Mouse (Mus musculus) retina, adult 2 months (tissue): ENCODE measurements around the gene Snw1.

ENCODE experiments used
- DNase-seq: peaks from one replicate; pipeline ENCODE4 v3.0.0-alpha.2; 2012; ENCODE audit warnings: low read depth, low spot score

Snw1 gene

DNA sequence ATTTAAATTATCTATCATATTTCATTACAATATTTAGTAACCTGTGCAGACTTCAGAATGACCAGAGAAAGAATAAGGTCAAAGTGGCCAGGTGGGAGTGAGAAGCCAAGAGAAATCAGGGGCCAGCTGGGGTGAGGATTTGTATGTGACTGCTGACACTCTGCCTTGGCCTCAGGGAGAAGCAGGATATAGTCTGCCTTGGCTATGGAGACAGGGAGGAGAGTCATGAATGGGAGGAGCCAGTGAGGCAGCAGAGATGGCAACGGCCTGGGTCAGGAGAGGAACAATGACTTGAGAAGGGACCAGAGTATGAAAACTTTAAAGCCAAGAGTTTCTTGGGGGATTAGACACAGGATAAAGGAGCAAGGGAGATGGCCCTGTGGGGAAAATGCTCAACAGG, 48.4 kb downstream of the Snw1 start:
- DNase-seq = no peak

DNA sequence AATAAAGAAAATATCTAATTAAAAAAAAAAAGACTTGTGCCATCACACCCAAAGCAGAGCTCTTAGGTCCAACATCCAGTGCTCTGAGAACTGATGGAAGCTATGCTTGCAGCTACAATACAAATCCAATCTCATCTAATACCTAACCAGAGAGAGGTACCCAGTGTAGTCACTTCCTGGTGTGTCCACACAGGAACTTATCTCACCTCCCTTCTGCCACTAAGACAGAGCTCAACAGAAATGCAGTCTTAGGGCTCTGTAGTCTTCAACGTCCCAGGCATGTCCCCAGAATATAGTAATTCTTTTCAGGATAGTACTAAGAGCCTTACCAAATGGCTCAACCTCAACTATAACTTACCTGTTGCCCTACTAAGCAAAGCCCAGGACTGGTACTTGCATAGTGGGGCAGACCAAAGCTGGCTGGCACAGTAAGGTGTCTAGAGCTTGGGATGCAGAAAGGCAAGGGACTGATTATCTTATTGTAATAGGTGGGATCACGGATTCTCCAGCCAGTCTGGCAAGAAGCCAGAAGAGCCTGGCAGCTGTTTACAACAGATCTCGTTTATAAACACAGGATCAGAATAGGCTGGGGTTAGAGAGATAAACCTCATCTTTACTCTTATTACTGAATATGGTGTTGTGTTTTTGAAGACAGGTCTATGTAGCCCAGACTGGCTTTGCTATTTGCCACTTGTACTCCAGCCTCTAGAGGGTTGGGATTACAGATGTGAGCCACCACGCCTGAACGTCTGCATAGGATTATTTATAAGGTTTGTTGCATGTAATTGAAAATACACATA, 50.2 kb downstream of the Snw1 start:
- DNase-seq = no peak

DNA sequence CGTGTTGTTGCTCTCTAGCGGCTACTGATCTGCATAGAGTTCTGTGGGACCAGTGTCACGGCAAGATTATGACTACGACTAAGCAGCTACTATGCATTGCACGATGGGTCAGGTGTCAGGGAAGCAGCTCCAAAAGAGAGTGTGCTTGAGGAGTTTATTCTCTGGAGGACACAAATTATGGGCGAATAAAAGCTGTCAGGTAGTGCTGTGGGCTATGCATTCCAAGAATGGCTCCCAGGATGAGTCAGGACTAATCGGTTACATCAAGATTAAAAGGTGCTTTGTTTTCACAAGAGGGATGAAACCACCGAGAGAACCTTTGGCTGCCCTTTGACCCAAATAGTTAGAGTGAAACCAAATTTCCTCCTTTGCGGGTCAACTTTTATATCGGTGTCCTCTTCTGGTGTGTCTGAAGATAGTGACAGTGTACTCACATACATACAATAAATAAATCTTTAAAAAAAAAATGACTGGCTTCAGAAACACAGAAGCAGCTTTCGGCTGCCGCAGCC, 52.0 kb downstream of the Snw1 start:
- no peak for DNase-seq

DNA sequence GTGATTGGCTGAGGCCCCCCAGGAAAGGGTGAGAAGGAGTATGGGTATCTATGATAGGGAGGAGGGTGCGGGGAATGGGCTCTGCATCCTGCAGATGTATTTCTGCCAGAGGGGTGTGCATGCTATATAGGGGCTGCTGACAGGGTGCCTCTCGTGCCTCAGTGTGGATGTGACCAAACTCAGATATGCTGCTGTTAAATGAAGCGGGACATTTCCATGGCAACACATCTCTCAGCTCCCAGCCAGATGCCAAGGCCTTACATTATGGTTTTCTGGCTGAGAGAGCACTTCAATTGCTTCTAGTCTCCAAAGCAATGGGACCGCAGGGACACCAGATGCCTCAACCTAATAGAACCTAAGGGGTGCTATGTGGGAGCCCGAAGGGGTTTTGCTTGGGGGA, 53.2 kb downstream of the Snw1 start:
- DNase-seq = no peak

DNA sequence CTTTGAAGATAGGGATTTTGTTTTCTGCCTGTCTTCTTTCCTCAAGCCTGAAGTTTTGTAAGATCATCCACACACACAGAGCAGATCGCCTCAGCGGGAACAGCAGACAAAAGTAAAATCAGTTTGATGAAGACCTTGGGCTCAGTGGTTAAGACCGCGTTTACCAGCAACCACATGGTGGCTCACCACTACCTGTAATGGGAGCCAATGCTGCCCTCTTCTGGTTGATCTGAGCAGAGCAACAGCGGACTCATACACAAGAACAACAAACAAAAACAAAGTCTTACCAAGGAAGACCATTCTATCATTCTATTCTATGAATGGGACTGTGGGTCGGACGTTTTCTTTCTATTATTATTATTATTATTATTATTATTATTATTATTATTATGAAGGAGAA, 55.4 kb downstream of the Snw1 start:
- DNase-seq = no peak

DNA sequence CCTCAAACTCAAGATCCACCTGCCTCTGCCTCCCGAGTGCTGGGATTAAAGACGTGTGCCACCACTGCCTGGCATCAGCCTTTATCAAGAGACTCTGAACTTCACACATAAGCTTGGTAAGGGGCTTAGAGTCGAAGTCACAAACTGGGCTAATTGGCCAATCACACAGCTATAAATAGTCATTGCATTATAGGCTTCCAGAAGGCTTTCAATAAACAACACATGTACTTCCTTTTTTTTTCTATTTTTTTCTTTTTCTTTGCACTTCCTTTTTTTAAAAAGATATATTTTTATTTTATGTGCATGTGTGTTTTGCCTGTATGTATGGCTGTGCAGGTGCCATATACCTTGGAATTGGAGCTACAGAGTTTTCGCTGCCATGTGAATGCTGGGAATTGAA, 56.7 kb downstream of the Snw1 start:
- DNase-seq = no peak

DNA sequence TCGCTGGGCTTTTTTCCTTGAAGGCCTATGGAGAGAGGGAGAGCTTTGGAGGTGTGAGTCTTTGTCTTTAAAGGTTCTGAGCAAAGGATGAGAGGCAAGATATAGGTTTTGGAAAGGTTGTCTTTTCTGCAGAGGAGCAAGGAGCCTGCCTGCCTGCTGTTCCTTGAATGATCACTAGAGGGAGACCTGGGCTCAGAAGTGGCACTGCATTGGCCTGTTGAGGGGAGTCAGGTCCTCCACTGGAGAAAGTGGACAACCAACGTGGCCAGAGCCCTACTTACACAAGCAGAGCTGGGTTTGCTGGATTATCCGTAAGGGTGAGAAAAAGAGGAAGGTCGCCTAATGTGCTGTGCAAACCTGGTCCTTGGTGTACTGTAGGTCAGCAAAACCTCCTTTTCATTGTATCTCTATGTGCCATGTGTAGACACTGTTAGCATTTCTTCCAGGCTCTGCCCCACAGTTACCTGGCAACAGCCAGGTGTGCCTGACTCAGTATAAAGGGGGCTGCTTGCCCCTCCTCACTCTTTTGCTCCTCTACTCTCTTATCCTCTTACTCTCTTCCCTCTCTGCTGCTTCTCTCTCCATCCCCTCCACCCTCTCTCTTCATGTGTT, 58.8 kb downstream of the Snw1 start:
- DNase-seq = peak; percentile 45

DNA sequence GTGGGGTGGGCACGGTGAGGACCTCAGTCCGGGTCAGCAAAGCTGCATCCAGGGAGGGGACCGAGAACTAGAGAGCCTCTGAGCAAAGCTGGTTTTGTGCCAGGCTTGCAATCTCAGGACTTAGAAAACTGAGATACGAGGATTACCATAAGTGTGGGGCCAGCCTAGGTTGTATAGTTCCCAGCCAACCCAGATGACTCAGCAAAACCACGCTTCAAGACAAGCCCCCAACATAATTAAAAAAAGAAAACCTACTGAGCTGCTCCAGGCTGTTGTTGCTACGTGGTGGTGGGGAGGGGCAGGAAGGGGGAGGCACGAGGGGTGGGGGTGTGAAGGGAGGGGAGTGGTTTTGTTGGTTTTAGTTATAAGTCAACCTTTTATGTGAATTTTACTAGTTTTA, 61.1 kb downstream of the Snw1 start:
- no peak for DNase-seq

DNA sequence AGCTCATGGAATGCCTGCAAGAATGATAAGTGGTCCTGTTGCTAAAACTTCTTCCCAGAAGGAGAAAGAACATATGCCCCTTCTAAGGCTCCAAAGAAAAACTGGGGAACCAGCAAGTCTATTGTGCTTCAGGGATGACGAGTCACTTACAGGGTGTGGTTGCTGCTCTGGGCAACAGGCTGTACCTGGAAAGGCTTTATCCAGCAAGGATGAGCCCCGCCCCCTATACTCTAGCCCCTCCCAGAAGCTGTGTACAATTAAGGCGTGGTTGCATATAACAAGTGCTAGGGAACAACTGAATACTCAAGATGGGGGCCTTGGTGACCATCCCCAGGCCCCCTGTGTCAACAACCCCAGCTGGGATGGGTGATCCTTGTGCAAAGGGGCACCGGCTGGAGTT, 63.0 kb downstream of the Snw1 start:
- DNase-seq = no peak

DNA sequence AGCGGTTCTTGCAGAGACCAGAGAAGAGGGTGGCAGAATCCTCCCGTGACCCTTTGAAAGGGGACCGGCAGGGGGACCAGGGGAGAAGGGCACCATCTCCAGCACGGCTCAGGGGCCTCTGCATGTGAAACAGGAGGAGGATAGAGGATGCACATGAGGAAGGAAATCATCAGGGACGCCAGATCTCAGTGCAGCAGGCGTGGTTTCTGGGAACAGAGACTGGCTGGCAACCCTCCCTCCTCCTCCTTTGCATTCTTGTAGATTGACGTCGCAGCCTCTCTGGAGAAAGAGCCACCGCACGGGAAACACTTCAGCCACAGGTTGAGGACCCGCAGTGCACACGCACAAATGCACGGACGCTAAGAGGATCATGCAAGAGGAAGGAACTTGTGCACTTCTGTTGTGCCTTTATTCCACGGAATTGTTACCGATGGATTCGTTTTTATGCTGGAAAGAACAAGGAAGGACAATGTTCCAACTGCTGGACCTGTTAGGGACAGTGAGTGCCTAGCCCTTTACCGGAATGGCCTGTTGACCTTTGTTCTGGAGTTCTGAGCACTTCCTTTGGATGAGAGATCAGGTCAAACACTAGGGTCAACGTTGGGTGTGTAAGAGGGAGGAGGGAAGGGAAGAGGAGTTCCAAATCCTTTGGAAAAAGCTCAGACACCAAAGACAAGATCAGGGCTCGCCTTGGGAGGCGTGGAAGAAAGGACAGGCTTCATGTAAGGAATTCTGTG, 64.0 kb downstream of the Snw1 start:
- DNase-seq = no peak

DNA sequence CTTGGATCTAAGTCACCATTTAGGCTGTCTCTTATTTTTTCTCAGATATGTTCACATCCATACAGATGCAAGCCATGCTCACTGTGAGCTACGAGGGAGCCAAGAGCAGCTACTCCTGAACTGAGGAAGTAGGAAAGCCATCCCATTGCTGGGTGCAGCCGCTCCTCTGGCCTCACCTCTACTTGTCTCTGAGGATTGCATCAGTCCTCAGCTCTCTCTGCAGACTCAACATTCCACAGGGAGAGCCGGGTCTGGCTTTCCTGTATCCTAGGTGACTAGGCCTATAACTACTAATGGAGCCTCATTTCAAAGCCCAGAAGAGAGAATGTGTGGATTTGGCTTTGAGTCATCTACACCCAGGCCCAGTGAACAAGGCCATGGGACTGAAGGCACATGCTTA, 66.4 kb downstream of the Snw1 start:
- DNase-seq = no peak

DNA sequence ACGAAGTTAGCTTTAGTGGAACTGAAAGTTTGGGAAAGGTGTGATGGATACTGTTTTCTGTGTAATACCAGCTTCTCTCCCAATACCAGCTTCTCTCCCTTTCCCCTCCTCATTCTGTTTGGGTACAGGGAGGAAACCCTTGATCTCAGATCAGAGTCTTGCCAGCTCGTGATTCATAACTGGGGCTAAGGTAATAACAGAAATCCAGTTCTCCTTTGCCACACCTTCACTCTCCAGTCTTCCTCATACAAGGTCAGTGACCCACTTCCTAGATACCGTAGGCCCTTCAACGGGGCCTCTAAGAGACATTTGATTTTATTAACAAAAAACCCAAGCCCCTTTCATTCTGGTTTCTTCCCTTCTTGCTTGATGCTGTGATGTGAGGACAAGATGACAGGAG, 66.9 kb downstream of the Snw1 start:
- DNase-seq = no peak

DNA sequence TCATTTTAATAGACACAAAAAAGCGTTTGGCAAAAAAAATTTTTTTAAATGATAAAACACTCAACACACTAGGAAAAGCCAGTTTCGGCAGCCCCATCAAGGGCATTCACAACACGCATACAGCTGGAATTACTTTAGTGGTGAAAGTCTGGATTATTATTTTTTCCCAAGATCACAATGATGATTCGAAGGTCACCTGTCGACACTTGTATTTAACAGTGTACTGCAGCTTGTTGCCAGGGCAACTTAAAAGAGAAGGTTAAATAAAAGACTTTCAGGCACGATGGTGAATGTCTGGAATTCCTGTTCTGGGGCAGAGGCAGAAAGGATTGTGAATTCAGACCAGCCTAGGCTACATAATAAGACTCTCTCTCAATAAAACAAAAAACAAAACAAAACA, 70.2 kb downstream of the Snw1 start:
- DNase-seq = no peak

DNA sequence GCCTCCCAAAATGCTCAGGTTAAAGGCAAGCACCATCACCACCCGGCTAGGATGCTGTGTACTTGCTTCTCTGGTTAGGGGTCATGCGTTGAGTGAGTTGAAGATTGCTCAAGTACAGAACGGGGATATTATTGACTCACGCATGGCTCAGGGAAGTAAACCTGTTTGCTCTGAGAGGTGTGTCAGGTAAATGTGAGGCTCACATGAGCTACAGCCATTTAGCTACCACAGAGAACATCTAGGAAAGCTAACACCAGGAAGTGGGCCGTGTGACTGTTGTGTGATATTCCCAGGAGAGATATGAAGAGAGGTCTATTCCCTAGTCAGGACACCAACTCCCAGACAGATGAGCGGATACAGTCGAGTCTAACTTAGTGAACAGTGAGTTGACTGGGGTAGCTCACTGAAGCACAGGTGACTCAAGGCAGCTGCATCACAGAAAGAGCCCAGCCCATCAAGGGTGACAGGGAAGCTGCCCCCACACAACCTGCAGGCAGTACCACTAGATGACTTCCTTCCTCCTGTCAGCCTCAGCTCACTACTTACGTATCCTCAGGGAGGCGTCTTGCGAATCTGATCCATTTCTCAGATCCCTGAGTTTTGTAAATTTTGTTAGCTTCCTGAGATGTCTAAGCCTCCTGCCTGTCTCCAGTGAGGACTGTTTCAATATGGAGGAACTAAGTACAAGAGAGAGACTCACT, 72.8 kb downstream of the Snw1 start:
- no peak for DNase-seq
